Mouse (Mus musculus) Muller cell, postnatal 12 days (primary cell): ENCODE measurements around the gene A930017K11Rik.
A peak's percentile ranks its signal among the peaks of the same experiment; 100 is the strongest.

Source experiments
- DNase-seq: peaks from one replicate; pipeline ENCODE4 v3.0.0-alpha.2; 2015; ENCODE audit errors: inconsistent ontology term

A930017K11Rik gene

GRCm38 (mm10) chr17:25925348-25925747, 27.0 kb downstream of the A930017K11Rik start:
- DNase-seq, result no peak

- DNase-seq, result no peak
Observed at GRCm38 (mm10) chr17:25922120-25922519, 30.2 kb downstream of the A930017K11Rik start.

- DNase-seq, result peak; percentile 100
Observed at GRCm38 (mm10) chr17:25919786-25920642, 32.4 kb downstream of the A930017K11Rik start.

GRCm38 (mm10) chr17:25919144-25919785, 33.1 kb downstream of the A930017K11Rik start, which contains the start of gene Rab40c:
Gene Rab40c, minus strand, starts transcription at chr17:25919727.
- DNase-seq, result peak; percentile 69

GRCm38 (mm10) chr17:25918037-25918750, 34.2 kb downstream of the A930017K11Rik start:
- DNase-seq, result no peak

GRCm38 (mm10) chr17:25916931-25917647, 35.3 kb downstream of the A930017K11Rik start:
- no peak for DNase-seq

GRCm38 (mm10) chr17:25914295-25914694, 38.1 kb downstream of the A930017K11Rik start:
- DNase-seq, result no peak

GRCm38 (mm10) chr17:25913877-25914275, 38.5 kb downstream of the A930017K11Rik start:
- no peak for DNase-seq

GRCm38 (mm10) chr17:25913186-25913876, 39.0 kb downstream of the A930017K11Rik start:
- DNase-seq, result no peak

GRCm38 (mm10) chr17:25911816-25912215, 40.5 kb downstream of the A930017K11Rik start:
- peak; percentile 77 for DNase-seq

GRCm38 (mm10) chr17:25907640-25908039, 44.7 kb downstream of the A930017K11Rik start:
- no peak for DNase-seq

- DNase-seq, result no peak
Observed at GRCm38 (mm10) chr17:25903061-25903460, 49.3 kb downstream of the A930017K11Rik start.

GRCm38 (mm10) chr17:25900193-25900592, 52.2 kb downstream of the A930017K11Rik start:
- no peak for DNase-seq
